Mouse (Mus musculus): ENCODE results near the gene Nfkbil1. TPM values are rescaled to one million over a fixed set of nuclear protein-coding genes. Genes with fewer than 3 reads are reported as not detected.

Nfkbil1 gene
- polyA plus RNA-seq, 1 experiment from 2014 or later, result 4.0 TPM

GRCm38 (mm10) chr17:35192924-35193323 lies 42.7 kb downstream of the Nfkbil1 start:
- DNase-seq (ENCODE audit: low spot score) (no peak), ATAC-seq (replicated peaks; ENCODE audit: insufficient number of reproducible peaks, low FRiP score, low TSS enrichment, low read depth) (no peak)
- Histone ChIP-seq H3K9me3 (replicated peaks; ENCODE audit: control insufficient read depth, low read length) (no peaks in the 10 kb centered on the region), H3K36me3 (replicated peaks; ENCODE audit: control insufficient read depth, insufficient read depth, low read depth, low read length) (no peaks in the 10 kb centered on the region), H3K27me3 (ENCODE audit: control insufficient read depth, insufficient read depth, low read length) (peaks cover 21% of the 10 kb centered on the region), H3K27ac (replicated peaks; ENCODE audit: low read depth, low read length) (no peak overlapping the region), H3K4me3 (ENCODE audit: low read depth, low read length) (no peak overlapping the region), H3K4me1 (ENCODE audit: control insufficient read depth, insufficient read depth, low read length) (no peaks in the 10 kb centered on the region), H3K4me2 (ENCODE audit: low read depth, low read length) (no peak overlapping the region), H3K9ac (replicated peaks; ENCODE audit: low read length) (no peak overlapping the region)
- WGBS, result 84% methylated on average over 5 of the region's 5 CpGs

DNA sequence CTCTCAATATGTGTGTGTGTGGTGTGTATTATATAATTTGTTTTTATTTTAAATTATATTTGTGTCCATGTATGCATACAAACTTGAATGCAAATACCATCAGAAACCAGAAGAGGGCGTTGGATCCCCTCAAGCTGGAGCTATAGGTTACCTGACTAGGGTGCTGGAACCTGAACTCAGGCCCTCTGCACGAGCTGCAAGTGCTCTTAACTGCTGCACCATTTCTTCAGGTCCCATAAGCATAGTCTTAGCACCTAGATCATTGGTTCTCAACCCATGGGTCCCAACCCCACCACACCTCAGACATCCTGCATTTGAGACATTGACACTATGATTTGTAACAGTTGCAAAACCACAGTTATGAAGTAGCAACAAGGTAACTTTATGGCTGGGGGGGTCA lies 43.9 kb downstream of the Nfkbil1 start:
- no peaks in the 10 kb centered on the region for H3K36me3 ChIP-seq (replicated peaks; ENCODE audit: control insufficient read depth, insufficient read depth, low read depth, low read length)
- no peak for ATAC-seq (replicated peaks; ENCODE audit: insufficient number of reproducible peaks, low FRiP score, low TSS enrichment, low read depth)
- H3K27me3 ChIP-seq (ENCODE audit: control insufficient read depth, insufficient read depth, low read length), result peaks cover 21% of the 10 kb centered on the region
- no peak overlapping the region for H3K4me2 ChIP-seq (ENCODE audit: low read depth, low read length)
- no peak overlapping the region for H3K4me3 ChIP-seq (ENCODE audit: low read depth, low read length)
- H3K4me1 ChIP-seq (ENCODE audit: control insufficient read depth, insufficient read depth, low read length), result no peaks in the 10 kb centered on the region
- no peaks in the 10 kb centered on the region for H3K9me3 ChIP-seq (replicated peaks; ENCODE audit: control insufficient read depth, low read length)
- H3K9ac ChIP-seq (replicated peaks; ENCODE audit: low read length), result no peak overlapping the region
- no peak overlapping the region for H3K27ac ChIP-seq (replicated peaks; ENCODE audit: low read depth, low read length)
- 65% methylated on average over 2 of the region's 2 CpGs for WGBS
- DNase-seq (ENCODE audit: low spot score), result no peak

DNA sequence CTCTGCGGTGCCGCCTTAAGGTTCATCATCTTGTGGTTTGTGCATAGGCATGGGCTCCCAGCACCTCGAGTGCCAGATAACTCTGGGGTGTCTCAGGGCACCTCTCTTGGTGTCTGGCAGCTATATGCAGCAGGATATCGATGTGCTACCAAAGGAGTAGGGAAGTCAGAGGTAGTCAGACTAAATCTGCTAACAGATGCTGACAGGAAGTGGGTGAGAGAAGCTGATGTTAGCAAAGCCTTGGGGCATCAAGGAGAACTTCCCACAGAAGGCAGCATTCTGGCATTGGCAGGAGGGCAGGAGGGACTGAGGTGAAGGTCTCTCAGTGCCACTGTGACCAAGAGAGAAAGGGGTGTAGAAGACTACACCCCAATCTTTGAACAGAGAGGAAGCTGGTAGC lies 45.5 kb downstream of the Nfkbil1 start:
- H3K27me3 ChIP-seq (ENCODE audit: control insufficient read depth, insufficient read depth, low read length), result peaks cover 4% of the 10 kb centered on the region; the same call in 1 of the 2 replicates
- no peaks in the 10 kb centered on the region for H3K36me3 ChIP-seq (replicated peaks; ENCODE audit: control insufficient read depth, insufficient read depth, low read depth, low read length)
- ATAC-seq (replicated peaks; ENCODE audit: insufficient number of reproducible peaks, low FRiP score, low TSS enrichment, low read depth), result no peak
- WGBS, result 69% methylated on average over 4 of the region's 4 CpGs
- H3K27ac ChIP-seq (replicated peaks; ENCODE audit: low read depth, low read length), result no peak overlapping the region
- no peaks in the 10 kb centered on the region for H3K9me3 ChIP-seq (replicated peaks; ENCODE audit: control insufficient read depth, low read length)
- no peaks in the 10 kb centered on the region for H3K4me1 ChIP-seq (ENCODE audit: control insufficient read depth, insufficient read depth, low read length)
- no peak overlapping the region for H3K4me3 ChIP-seq (ENCODE audit: low read depth, low read length)
- no peak overlapping the region for H3K9ac ChIP-seq (replicated peaks; ENCODE audit: low read length)
- DNase-seq (ENCODE audit: low spot score), result no peak
- no peak overlapping the region for H3K4me2 ChIP-seq (ENCODE audit: low read depth, low read length)

- Histone ChIP-seq H3K4me3 (ENCODE audit: low read depth, low read length) (no peak overlapping the region), H3K27me3 (ENCODE audit: control insufficient read depth, insufficient read depth, low read length) (no peaks in the 10 kb centered on the region), H3K9ac (replicated peaks; ENCODE audit: low read length) (no peak overlapping the region), H3K27ac (replicated peaks; ENCODE audit: low read depth, low read length) (no peak overlapping the region), H3K9me3 (replicated peaks; ENCODE audit: control insufficient read depth, low read length) (no peaks in the 10 kb centered on the region), H3K36me3 (replicated peaks; ENCODE audit: control insufficient read depth, insufficient read depth, low read depth, low read length) (no peaks in the 10 kb centered on the region), H3K4me1 (ENCODE audit: control insufficient read depth, insufficient read depth, low read length) (no peaks in the 10 kb centered on the region), H3K4me2 (ENCODE audit: low read depth, low read length) (no peak overlapping the region)
- no peak for ATAC-seq (replicated peaks; ENCODE audit: insufficient number of reproducible peaks, low FRiP score, low TSS enrichment, low read depth)
- 62% methylated on average over 1 of the region's 1 CpGs for WGBS
- no peak for DNase-seq (ENCODE audit: low spot score)
These were observed 46.4 kb downstream of the Nfkbil1 start for GRCm38 (mm10) chr17:35189186-35189585.

DNA sequence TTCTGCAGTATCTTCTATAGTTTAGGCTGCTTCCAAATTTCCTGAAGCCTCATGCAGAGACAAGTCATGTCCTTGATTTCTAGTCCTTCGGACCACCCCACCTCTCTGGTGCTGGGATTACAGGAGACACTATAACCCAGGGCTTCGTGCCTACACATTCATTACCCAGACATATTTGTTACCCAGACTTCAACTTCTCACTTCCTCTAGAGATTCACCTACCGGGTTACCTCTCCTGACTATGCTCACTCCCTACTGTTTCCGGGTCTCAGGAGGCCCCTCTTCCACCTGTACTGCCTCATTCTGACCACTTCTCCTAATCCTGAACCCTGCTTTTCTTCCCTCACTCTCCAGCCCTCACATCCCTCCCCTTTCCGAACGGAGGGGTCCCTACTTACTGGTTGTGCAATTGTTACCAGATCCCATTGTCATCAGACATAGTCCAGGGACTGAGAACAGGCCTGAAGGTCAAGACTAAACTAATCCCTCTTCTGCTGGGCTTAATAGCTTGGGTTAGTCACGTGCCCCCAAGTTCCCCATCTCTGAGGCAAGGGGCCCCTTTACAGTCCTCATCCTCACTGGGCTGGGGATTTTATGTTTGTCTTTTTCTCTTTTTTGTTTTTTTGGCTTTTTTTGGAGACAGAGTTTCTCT lies 47.5 kb downstream of the Nfkbil1 start, which contains the start of gene Lst1:
TSS of gene Lst1 (minus strand) at position 481 of the 652 bp plus-strand sequence.
- ATAC-seq (replicated peaks; ENCODE audit: insufficient number of reproducible peaks, low FRiP score, low TSS enrichment, low read depth), result no peak

DNA sequence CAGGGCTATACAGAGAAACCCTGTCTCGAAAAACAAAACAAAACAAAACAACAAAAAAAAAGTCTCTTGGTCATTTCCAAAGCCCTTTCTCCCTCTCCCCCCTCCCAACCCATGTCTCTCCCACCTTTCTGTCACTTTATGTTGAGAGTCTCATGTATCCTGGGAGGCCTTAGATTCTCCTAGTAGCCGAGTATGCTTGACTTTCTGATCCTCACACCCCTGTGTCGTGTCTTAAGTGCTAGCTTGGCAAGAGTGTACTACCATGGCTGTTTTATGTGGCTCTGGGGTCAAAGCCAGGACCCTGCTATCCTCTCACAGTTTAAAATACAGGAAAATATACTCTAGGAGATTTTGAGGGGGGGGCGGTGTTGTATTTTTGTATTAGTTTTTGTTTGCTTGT lies 48.2 kb downstream of the Nfkbil1 start:
- no peak overlapping the region for H3K27ac ChIP-seq (replicated peaks; ENCODE audit: low read depth, low read length)
- 65% methylated on average over 4 of the region's 4 CpGs for WGBS
- H3K9ac ChIP-seq (replicated peaks; ENCODE audit: low read length), result no peak overlapping the region
- H3K27me3 ChIP-seq (ENCODE audit: control insufficient read depth, insufficient read depth, low read length), result no peaks in the 10 kb centered on the region
- H3K4me2 ChIP-seq (ENCODE audit: low read depth, low read length), result no peak overlapping the region
- H3K9me3 ChIP-seq (replicated peaks; ENCODE audit: control insufficient read depth, low read length), result no peaks in the 10 kb centered on the region
- no peak overlapping the region for H3K4me3 ChIP-seq (ENCODE audit: low read depth, low read length)
- ATAC-seq (replicated peaks; ENCODE audit: insufficient number of reproducible peaks, low FRiP score, low TSS enrichment, low read depth) (no peak), DNase-seq (ENCODE audit: low spot score) (no peak)
- no peaks in the 10 kb centered on the region for H3K36me3 ChIP-seq (replicated peaks; ENCODE audit: control insufficient read depth, insufficient read depth, low read depth, low read length)
- no peaks in the 10 kb centered on the region for H3K4me1 ChIP-seq (ENCODE audit: control insufficient read depth, insufficient read depth, low read length)

More for the DNA sequence above, 47.5 kb downstream of the Nfkbil1 start, which contains the start of gene Lst1:
- no peak within 1 kb of the TSS for H3K27ac ChIP-seq (replicated peaks; ENCODE audit: low read depth, low read length)
- no peaks in the 10 kb centered on the region for H3K27me3 ChIP-seq (ENCODE audit: control insufficient read depth, insufficient read depth, low read length)
- WGBS, result 73% methylated on average over 7 of the region's 7 CpGs
- H3K4me1 ChIP-seq (ENCODE audit: control insufficient read depth, insufficient read depth, low read length), result no peaks in the 10 kb centered on the region
- H3K9ac ChIP-seq (replicated peaks; ENCODE audit: low read length), result no peak within 1 kb of the TSS
- H3K36me3 ChIP-seq (replicated peaks; ENCODE audit: control insufficient read depth, insufficient read depth, low read depth, low read length), result no peaks in the 10 kb centered on the region
- no peaks in the 10 kb centered on the region for H3K9me3 ChIP-seq (replicated peaks; ENCODE audit: control insufficient read depth, low read length)
- H3K4me3 ChIP-seq (ENCODE audit: low read depth, low read length), result no peak within 1 kb of the TSS
- DNase-seq (ENCODE audit: low spot score), result no peak
- no peak within 1 kb of the TSS for H3K4me2 ChIP-seq (ENCODE audit: low read depth, low read length)

- no peak overlapping the region; the same call in 1 of the 2 replicates for H3K9ac ChIP-seq (replicated peaks; ENCODE audit: low read length)
- no peaks in the 10 kb centered on the region for H3K27me3 ChIP-seq (ENCODE audit: control insufficient read depth, insufficient read depth, low read length)
- H3K9me3 ChIP-seq (replicated peaks; ENCODE audit: control insufficient read depth, low read length), result no peaks in the 10 kb centered on the region
- H3K4me1 ChIP-seq (ENCODE audit: control insufficient read depth, insufficient read depth, low read length), result no peaks in the 10 kb centered on the region
- DNase-seq (ENCODE audit: low spot score) (peak; percentile 66), ATAC-seq (replicated peaks; ENCODE audit: insufficient number of reproducible peaks, low FRiP score, low TSS enrichment, low read depth) (peak; percentile 31; the same call in 1 of the 2 replicates)
- H3K4me3 ChIP-seq (ENCODE audit: low read depth, low read length), result no peak overlapping the region; the same call in 1 of the 2 replicates
- WGBS, result 0% methylated on average over 4 of the region's 4 CpGs
- H3K27ac ChIP-seq (replicated peaks; ENCODE audit: low read depth, low read length), result peak overlapping the region; percentile 73
- no peaks in the 10 kb centered on the region for H3K36me3 ChIP-seq (replicated peaks; ENCODE audit: control insufficient read depth, insufficient read depth, low read depth, low read length)
- H3K4me2 ChIP-seq (ENCODE audit: low read depth, low read length), result peak overlapping the region; percentile 43
These were observed 48.9 kb downstream of the Nfkbil1 start for GRCm38 (mm10) chr17:35186681-35187080.

Data from embryonic facial prominence, embryonic 11.5 days (tissue).